Mouse (Mus musculus) liver, embryonic 14.5 days (tissue): ENCODE measurements at regions not wholly inside any gene's neighbourhood (a gene's known extent, or its start where the extent isn't known, plus 50 kb on each side); places are given as distances from the start of the nearest gene placed in this dataset.

Source experiments
- CTCF ChIP-seq: IDR thresholded peaks from 2 replicates; pipeline ENCODE4 v1.5.1; 2016; ENCODE audit warnings: antibody characterized with exemption, low read depth, control low read depth
- EP300 ChIP-seq: IDR thresholded peaks from 2 replicates; pipeline ENCODE4 v1.6.1; 2016; ENCODE audit warnings: antibody characterized with exemption, low read depth

DNA sequence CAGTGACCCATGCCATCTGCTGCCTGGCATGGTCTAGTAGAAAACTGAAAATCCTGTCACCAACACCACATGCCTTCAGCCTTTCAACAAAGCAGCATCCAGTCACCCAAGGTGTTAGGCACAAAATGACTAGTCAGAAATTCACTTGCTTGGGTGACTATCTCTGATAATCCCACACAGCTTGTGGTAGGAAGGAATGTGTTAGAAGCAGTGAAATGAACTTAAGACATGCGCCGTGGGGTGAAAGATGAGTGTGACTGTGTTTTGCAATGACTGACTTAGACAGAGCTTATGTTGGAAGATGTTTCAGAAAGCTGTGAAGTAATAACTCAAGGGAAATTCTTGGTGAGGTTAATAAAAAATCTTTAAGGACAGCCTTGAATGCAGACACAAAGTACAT is 51.6 kb upstream of the BC052040 start:
- TF ChIP-seq EP300 (no peak), CTCF (no peak)
